Mouse (Mus musculus): ENCODE data around the gene Ptpn7.
"Not testable (repeated sequence)": the region's sequence is repeated elsewhere in the genome, so short reads cannot be mapped to it uniquely, and the experiment has no call there.

Ptpn7 gene

GRCm38 (mm10) chr1:135132473-135132872 is at the start of gene Ptpn7:
Gene Ptpn7, plus strand, starts transcription at chr1:135132700.
- DNase-seq, result peak; percentile 61

- no peak for DNase-seq
Measured at GRCm38 (mm10) chr1:135083465-135083864, 49.0 kb upstream of the Ptpn7 start.

DNA sequence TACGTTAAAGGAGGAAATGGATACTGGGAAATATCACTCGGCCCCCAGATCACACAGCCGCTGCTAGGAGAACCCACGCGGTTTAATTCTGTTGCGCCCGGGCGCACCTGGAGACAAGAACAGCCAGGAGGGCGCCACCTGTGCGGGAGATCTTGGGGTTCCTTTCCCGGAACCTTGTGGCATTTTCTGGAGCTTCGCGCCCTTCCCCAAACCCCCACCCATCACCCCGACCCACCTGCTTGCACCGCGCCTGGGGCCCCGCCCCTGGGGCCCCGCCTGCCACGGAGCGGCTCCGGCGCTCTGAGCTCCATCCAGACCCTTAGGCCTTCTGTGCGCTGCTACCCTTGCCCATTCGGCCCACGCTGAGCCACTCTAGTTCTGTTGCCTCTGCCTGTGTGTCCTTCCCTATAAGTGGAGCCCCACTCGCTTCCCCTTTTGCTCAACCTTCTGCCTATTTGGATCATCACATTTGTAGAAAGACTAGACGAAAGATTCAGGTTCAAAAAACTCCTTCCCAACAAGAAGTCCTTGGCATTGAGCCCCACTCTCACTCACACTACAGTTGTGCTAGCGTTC is 47.1 kb upstream of the Ptpn7 start:
- DNase-seq, result no peak

DNA sequence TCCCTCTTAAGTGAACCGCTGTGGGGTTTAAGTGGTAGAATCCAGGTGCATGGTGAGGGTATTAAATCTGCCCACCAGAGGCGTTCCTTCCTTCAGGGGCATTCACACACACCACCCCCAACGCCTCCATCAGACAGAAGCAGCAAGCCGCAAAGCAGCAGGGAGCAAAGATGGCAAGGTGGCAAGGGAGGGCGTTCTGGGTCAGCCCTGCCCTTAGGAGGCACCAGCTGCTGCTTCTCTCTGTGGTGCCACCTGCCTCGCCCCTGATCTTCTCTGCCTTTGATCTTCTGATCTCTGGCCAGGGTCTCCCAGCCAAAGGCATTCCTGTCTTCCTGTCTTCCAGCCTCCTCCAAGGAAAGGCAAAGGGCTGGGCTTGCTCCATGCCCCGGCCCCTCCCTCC is 46.5 kb upstream of the Ptpn7 start:
- DNase-seq, result no peak

- no peak for DNase-seq
Measured at GRCm38 (mm10) chr1:135087414-135087813, 45.1 kb upstream of the Ptpn7 start.

GRCm38 (mm10) chr1:135089626-135090025 is 42.9 kb upstream of the Ptpn7 start:
- DNase-seq, result no peak

DNA sequence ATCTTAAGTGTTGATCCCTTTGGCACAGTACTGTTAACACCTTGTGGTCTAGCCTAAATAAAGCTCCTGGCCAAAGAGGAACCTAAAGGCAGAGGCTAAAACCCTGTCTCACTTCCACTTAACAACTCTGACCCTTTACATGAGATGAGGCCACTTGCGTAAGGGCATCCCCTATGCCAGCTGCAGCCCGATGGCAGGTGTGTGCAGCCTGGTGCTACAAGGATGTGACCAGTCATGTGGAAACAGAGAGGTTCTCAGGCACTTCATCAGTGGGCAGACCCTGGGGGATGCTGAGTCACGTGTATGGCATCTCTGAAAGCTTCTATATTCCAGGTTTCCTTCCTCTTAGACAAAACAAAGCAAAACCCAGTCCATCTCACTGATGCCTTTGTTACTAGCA is 41.6 kb upstream of the Ptpn7 start:
- DNase-seq, result no peak

DNA sequence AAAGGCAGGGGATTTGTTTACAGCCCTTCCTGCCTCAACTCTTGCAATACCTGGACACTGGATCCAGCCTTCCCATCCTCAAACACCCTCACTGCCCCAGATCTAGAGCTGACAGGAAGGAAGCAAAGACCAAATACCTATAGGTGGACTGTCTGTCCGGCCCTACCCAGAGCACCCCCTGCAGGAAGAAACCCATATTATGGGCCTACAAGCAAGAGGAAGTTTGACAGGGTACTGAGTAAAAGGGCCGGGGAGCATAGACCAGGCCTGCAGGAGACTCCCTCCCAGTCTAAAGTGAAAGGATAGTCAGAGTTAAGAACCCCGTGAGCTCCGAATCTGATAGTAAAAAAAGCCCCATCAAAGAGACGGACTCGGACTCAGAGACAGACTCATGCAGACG is 37.8 kb upstream of the Ptpn7 start:
- no peak for DNase-seq

GRCm38 (mm10) chr1:135095189-135095588 is 37.3 kb upstream of the Ptpn7 start:
- DNase-seq, result no peak

- peak; percentile 33 for DNase-seq
Measured at GRCm38 (mm10) chr1:135096312-135096711, 36.2 kb upstream of the Ptpn7 start.

GRCm38 (mm10) chr1:135097441-135097840 is 35.1 kb upstream of the Ptpn7 start:
- no peak for DNase-seq

DNA sequence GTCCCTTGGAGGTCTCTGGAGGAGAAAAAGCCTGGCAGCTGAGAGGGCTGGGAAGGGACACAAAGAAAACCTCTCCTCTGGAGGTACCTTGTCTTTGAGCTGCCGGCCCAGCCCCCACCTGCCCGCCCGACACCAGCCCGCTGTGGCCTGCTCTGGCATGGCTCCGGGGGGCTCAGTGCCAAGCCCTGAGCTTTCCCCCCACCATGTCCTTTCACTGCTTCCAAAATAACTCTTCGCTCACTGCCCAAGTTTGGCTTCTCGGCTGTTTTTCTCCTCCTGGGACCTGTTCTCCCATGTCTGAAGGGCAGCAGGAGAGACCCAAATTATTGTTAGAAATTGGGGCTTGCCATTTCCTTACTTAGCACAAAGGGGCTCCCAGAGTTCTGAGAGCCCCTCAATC is 34.1 kb upstream of the Ptpn7 start:
- peak; percentile 32 for DNase-seq

DNA sequence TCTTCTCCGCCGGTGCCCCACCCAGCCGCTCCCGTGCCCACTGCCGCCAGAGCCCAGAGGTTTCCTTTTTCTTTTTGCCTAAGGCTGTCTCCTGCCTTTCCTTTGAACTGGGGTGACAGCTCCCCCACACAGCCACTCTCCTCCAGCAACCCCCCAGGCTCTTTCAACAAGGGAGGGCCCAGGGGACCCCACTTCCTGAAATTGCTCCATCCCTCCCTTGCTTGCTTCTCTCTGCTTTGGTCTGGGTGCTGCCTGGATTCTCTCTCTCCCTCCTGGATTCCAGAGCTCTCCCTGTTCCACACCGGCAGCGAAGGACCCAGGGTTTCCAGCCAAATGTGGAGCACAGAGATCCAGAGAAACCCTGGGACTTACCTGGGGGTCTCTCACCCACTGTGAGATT is 32.1 kb upstream of the Ptpn7 start:
- no peak for DNase-seq

DNA sequence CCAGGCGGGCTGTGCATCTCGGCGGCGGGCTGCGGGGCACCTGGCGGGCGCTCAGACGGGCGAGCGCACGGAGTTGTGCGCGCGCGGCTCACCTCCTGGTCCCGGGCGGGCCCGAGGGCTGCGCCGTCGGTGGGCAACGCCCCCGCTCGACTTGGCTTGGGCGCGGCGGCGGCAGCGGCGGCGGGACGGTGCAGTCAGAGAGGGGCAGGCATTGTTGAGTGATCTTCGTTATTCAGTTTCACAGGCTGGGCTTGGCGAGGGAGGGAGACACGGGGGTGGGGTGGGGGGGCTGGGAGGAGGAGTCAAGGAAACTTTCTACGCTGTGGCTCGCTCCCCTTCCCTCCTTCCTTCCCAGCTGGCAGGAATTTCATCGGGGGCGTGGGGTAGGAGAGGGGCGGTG is 27.4 kb upstream of the Ptpn7 start, which contains the start of gene Lgr6:
Lgr6 (minus strand) TSS at position 153 of the 400 bp plus-strand sequence.
- no peak for DNase-seq

- peak; percentile 76 for DNase-seq
Measured at GRCm38 (mm10) chr1:135105951-135106350, 26.5 kb upstream of the Ptpn7 start.

DNA sequence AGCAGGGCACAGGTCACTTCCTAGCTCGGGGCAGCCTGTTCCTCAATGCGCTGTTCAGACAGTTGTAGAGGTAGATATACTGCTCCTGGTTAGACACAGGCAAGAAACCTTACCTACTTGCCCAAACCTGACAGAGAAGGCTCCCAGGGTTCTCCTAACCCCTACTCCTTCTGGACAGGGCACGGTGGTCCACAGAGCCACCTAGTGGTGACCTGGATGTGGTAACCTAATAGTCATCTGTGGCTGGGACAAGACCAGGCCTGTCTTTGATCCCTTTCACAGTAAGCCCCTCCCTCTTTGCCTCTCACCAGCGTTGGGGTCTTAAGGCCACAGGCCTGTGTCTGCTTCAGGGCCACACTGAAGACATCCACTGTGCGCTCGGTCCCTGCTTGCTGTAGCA is 23.9 kb upstream of the Ptpn7 start:
- no peak for DNase-seq

DNA sequence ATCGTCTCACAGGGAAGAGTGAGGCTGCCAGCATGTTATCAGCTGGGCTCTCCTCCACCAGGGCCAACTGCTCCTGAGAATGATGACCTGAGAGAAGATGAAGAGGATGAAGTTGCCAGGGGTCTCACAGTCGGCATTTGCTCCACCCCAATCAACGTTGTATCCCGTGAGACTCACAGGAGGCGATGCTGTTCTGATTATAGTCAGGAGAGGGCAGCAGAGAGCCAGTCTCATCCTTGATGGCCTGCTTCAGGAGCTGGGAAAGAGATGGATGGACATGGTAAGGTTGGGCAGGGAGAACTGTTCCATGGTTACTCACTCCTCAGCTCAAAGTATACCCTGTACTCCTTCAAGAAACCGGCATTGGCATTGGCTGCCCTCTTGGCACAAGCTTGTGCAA is 22.4 kb upstream of the Ptpn7 start:
- peak; percentile 85 for DNase-seq

- not testable (repeated sequence) for DNase-seq
Measured at GRCm38 (mm10) chr1:135111271-135111670, 21.2 kb upstream of the Ptpn7 start.

GRCm38 (mm10) chr1:135112661-135113060 is 19.8 kb upstream of the Ptpn7 start:
- peak; percentile 37 for DNase-seq

- no peak for DNase-seq
Measured at GRCm38 (mm10) chr1:135124573-135125363, 7.7 kb upstream of the Ptpn7 start.

GRCm38 (mm10) chr1:135125990-135126389 is 6.5 kb upstream of the Ptpn7 start:
- DNase-seq, result peak; percentile 38

DNA sequence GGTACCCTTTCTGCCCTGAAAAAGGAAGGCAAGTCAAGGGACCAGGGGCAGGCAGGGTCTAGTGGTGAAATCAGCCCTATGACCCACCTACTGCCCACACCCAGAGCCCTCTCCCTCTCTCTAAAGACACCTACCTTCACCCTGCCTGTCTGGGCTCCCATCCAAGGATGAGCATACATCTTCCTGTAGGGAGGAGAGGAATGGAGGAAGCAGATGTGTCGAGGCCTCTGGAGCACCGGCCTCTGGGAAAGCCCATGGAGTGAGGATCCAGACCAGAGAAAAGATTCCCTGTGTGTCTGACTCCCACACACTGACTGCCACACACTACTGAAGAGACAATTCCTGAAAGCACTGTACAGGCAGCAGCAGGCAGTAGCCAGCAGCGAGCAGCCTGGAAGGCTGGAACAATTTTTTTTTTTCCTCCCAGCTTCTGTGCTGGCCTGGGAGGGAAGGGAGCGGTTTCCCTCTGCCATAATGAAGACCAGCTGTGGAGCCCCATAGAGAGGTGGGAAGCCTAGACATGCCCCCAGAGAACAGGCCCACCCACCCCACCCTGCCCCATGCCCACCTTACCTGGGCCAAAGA is 6.0 kb upstream of the Ptpn7 start:
- no peak for DNase-seq

DNA sequence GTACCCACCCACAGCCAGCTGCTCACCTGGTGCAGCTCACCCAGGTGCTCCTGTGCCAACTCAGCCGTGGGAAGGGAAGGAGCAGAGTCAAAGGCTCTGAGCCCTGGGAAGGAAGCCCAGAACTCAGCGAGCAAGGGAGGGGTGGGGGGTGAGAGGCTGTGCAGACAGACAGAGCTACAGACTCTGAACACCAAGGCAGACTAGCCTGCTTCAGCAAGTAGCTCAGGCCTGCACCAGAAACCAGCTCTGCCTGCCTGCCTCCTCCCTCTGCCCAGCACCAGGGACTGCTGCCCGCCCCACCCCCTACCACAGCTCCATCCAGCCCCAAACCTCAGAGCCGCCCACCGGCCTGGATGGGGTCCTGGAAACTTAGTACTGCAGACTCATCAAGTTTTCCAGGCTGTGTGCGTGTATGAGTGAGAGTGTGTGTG is 4.5 kb upstream of the Ptpn7 start:
- DNase-seq, result no peak

- DNase-seq, result no peak
Measured at GRCm38 (mm10) chr1:135128986-135129385, 3.5 kb upstream of the Ptpn7 start.
